Mouse (Mus musculus): ENCODE measurements around the gene Smpd1. TPM values are rescaled to one million over a fixed set of nuclear protein-coding genes. Genes with fewer than 3 reads are reported as not detected.
A peak's percentile ranks its signal among the peaks of the same experiment; 100 is the strongest.

Smpd1 gene
- polyA plus RNA-seq (2014; fragmentation: Nextera tagmentation; extraction: Ambion mirVana): 95.9 and 106 TPM in 2 replicates

DNA sequence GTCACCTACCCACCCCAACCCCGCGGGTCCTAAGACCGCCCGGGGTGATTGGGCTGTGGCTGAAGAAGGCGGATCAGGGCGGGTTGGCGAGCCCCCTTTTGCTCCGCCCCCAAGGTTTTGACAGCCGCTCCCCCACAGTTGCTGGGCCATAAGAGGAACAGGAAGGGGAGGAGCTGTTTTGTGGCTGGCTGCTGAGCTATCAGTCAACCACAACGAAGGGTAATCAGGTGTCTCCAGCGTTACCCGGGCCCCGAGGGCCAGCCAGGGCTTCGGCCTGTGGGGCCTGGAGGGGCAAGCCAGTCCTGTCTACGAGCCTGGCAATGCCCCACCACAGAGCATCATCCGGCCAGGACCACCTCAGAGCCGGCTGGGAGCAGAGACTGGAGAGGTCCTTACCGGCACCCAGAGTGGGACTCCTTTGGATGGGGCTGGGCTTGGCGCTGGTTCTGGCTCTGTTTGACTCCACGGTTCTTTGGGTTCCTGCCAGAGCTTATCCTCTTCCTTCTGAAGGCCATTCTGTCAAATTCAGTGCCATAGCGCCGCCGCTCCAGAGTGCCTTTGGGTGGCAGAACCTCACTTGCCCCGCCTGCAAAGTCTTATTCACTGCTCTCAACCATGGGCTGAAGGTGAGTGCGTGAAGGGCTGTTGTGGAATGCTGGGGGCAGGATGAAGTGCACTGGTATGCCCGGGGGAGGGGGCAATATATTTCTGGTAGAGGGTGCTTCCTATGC, at the start of gene Smpd1:
Gene Smpd1 (plus strand): TSS at position 149 of the 731 bp plus-strand sequence.
- ATAC-seq (ENCODE audit: low FRiP score): peak; percentile 93
- Histone ChIP-seq H3K9ac (peak within 1 kb of the TSS; percentile 82), H3K4me2 (replicated peaks) (peak within 1 kb of the TSS; percentile 80), H3K27ac (peak within 1 kb of the TSS; percentile 81), H3K36me3 (replicated peaks; ENCODE audit: control insufficient read depth, insufficient read depth) (peaks cover 26% of the 10 kb centered on the region), H3K9me3 (ENCODE audit: control insufficient read depth, low read length) (no peaks in the 10 kb centered on the region), H3K27me3 (ENCODE audit: control insufficient read depth, insufficient read depth, low read length) (no peaks in the 10 kb centered on the region), H3K4me3 (replicated peaks; ENCODE audit: low read length) (peak within 1 kb of the TSS; percentile 67), H3K4me1 (replicated peaks; ENCODE audit: control insufficient read depth, insufficient read depth, low read length) (peaks cover 15% of the 10 kb centered on the region)
- WGBS: 3% methylated on average over 26 of the region's 26 CpGs
- DNase-seq (ENCODE audit: low spot score): peak; percentile 86

DNA sequence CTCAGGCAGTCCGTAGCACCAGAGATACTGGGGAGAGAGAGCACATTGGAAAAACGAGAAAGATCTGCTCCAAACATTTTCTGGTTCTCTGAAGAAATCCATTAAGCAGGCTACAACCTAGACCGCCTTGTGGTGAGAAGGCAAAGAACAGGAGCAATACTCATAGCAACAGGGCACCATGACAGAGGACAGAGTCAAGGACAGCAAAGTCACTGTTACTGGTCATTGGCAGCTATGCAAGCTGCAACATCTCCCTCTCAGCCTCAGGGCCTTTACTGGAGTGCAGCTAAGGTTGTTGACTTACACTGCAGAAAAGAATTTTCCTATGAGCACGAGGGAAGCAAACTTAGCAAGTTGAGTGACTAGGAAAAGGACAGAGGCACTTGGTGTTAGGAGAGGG, 46.9 kb upstream of the Smpd1 start:
- Histone ChIP-seq H3K27me3 (ENCODE audit: control insufficient read depth, insufficient read depth, low read length) (no peaks in the 10 kb centered on the region), H3K9ac (no peak overlapping the region), H3K9me3 (ENCODE audit: control insufficient read depth, low read length) (no peaks in the 10 kb centered on the region), H3K4me2 (replicated peaks) (no peak overlapping the region), H3K4me1 (replicated peaks; ENCODE audit: control insufficient read depth, insufficient read depth, low read length) (no peaks in the 10 kb centered on the region), H3K27ac (no peak overlapping the region), H3K36me3 (replicated peaks; ENCODE audit: control insufficient read depth, insufficient read depth) (no peaks in the 10 kb centered on the region), H3K4me3 (replicated peaks; ENCODE audit: low read length) (no peak overlapping the region)
- ATAC-seq (ENCODE audit: low FRiP score) (no peak), DNase-seq (ENCODE audit: low spot score) (no peak)
- 76% methylated on average over 4 of the region's 4 CpGs for WGBS

GRCm38 (mm10) chr7:105510143-105510542, 44.0 kb upstream of the Smpd1 start:
- DNase-seq (ENCODE audit: low spot score) (no peak), ATAC-seq (ENCODE audit: low FRiP score) (no peak)
- Histone ChIP-seq H3K4me1 (replicated peaks; ENCODE audit: control insufficient read depth, insufficient read depth, low read length) (peaks cover 17% of the 10 kb centered on the region), H3K36me3 (replicated peaks; ENCODE audit: control insufficient read depth, insufficient read depth) (no peaks in the 10 kb centered on the region), H3K27ac (no peak overlapping the region), H3K9ac (no peak overlapping the region), H3K9me3 (ENCODE audit: control insufficient read depth, low read length) (no peaks in the 10 kb centered on the region), H3K27me3 (ENCODE audit: control insufficient read depth, insufficient read depth, low read length) (no peaks in the 10 kb centered on the region), H3K4me3 (replicated peaks; ENCODE audit: low read length) (no peak overlapping the region), H3K4me2 (replicated peaks) (no peak overlapping the region)
- 85% methylated on average over 5 of the region's 5 CpGs for WGBS

DNA sequence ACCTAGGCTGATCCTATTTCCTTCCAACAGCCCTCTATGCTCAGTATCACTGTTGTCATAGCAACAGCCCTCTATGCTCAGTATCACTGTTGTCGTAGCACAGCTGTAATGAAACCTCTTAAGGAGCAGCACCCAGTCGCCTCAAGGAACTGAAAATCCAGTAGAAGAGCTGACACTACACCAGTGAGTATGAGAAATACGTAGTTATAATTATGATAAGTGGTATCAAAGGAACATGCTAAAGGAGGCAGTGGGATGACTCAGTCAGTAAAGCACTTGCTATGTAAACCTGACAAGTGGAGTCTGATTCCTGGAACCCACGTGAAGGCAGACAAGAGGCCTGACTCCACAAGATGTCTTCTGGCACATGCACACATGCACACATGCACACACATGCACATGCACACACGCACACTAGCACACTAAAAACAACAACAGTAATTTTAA, 40.3 kb upstream of the Smpd1 start:
- no peaks in the 10 kb centered on the region for H3K36me3 ChIP-seq (replicated peaks; ENCODE audit: control insufficient read depth, insufficient read depth)
- no peak overlapping the region for H3K9ac ChIP-seq
- no peaks in the 10 kb centered on the region for H3K27me3 ChIP-seq (ENCODE audit: control insufficient read depth, insufficient read depth, low read length)
- peak; percentile 80 for ATAC-seq (ENCODE audit: low FRiP score)
- WGBS: 40% methylated on average over 5 of the region's 5 CpGs
- peak; percentile 59 for DNase-seq (ENCODE audit: low spot score)
- H3K4me2 ChIP-seq (replicated peaks): no peak overlapping the region
- peaks cover 18% of the 10 kb centered on the region for H3K4me1 ChIP-seq (replicated peaks; ENCODE audit: control insufficient read depth, insufficient read depth, low read length)
- no peaks in the 10 kb centered on the region for H3K9me3 ChIP-seq (ENCODE audit: control insufficient read depth, low read length)
- peak overlapping the region; percentile 70 for H3K27ac ChIP-seq
- H3K4me3 ChIP-seq (replicated peaks; ENCODE audit: low read length): no peak overlapping the region

- no peak overlapping the region for H3K4me3 ChIP-seq (replicated peaks; ENCODE audit: low read length)
- peak; percentile 33 for DNase-seq (ENCODE audit: low spot score)
- H3K9ac ChIP-seq: no peak overlapping the region
- H3K36me3 ChIP-seq (replicated peaks; ENCODE audit: control insufficient read depth, insufficient read depth): no peaks in the 10 kb centered on the region
- peak; percentile 21 for ATAC-seq (ENCODE audit: low FRiP score)
- WGBS: 45% methylated on average over 5 of the region's 5 CpGs
- no peak overlapping the region for H3K4me2 ChIP-seq (replicated peaks)
- no peaks in the 10 kb centered on the region for H3K9me3 ChIP-seq (ENCODE audit: control insufficient read depth, low read length)
- H3K4me1 ChIP-seq (replicated peaks; ENCODE audit: control insufficient read depth, insufficient read depth, low read length): peaks cover 18% of the 10 kb centered on the region
- no peaks in the 10 kb centered on the region for H3K27me3 ChIP-seq (ENCODE audit: control insufficient read depth, insufficient read depth, low read length)
- H3K27ac ChIP-seq: no peak overlapping the region
Measured at GRCm38 (mm10) chr7:105514561-105514960, 39.6 kb upstream of the Smpd1 start.

GRCm38 (mm10) chr7:105515178-105515577, 39.0 kb upstream of the Smpd1 start:
- H3K27ac ChIP-seq: no peak overlapping the region
- no peak overlapping the region for H3K4me3 ChIP-seq (replicated peaks; ENCODE audit: low read length)
- H3K9ac ChIP-seq: no peak overlapping the region
- WGBS: 11% methylated on average over 5 of the region's 5 CpGs
- DNase-seq (ENCODE audit: low spot score) (peak; percentile 81), ATAC-seq (ENCODE audit: low FRiP score) (peak; percentile 40)
- H3K9me3 ChIP-seq (ENCODE audit: control insufficient read depth, low read length): no peaks in the 10 kb centered on the region
- H3K4me2 ChIP-seq (replicated peaks): no peak overlapping the region
- peaks cover 18% of the 10 kb centered on the region for H3K4me1 ChIP-seq (replicated peaks; ENCODE audit: control insufficient read depth, insufficient read depth, low read length)
- no peaks in the 10 kb centered on the region for H3K36me3 ChIP-seq (replicated peaks; ENCODE audit: control insufficient read depth, insufficient read depth)
- no peaks in the 10 kb centered on the region for H3K27me3 ChIP-seq (ENCODE audit: control insufficient read depth, insufficient read depth, low read length)

GRCm38 (mm10) chr7:105516669-105517360, 37.3 kb upstream of the Smpd1 start:
- Histone ChIP-seq H3K4me1 (replicated peaks; ENCODE audit: control insufficient read depth, insufficient read depth, low read length) (peaks cover 18% of the 10 kb centered on the region), H3K9me3 (ENCODE audit: control insufficient read depth, low read length) (no peaks in the 10 kb centered on the region), H3K27me3 (ENCODE audit: control insufficient read depth, insufficient read depth, low read length) (no peaks in the 10 kb centered on the region), H3K27ac (no peak overlapping the region), H3K4me3 (replicated peaks; ENCODE audit: low read length) (no peak overlapping the region), H3K36me3 (replicated peaks; ENCODE audit: control insufficient read depth, insufficient read depth) (no peaks in the 10 kb centered on the region), H3K9ac (no peak overlapping the region), H3K4me2 (replicated peaks) (no peak overlapping the region)
- ATAC-seq (ENCODE audit: low FRiP score): no peak
- no peak for DNase-seq (ENCODE audit: low spot score)
- WGBS: 39% methylated on average over 9 of the region's 9 CpGs

- WGBS: 75% methylated on average over 11 of the region's 11 CpGs
- DNase-seq (ENCODE audit: low spot score): no peak
- H3K36me3 ChIP-seq (replicated peaks; ENCODE audit: control insufficient read depth, insufficient read depth): no peaks in the 10 kb centered on the region
Measured at GRCm38 (mm10) chr7:105519336-105519735, 34.8 kb upstream of the Smpd1 start.

DNA sequence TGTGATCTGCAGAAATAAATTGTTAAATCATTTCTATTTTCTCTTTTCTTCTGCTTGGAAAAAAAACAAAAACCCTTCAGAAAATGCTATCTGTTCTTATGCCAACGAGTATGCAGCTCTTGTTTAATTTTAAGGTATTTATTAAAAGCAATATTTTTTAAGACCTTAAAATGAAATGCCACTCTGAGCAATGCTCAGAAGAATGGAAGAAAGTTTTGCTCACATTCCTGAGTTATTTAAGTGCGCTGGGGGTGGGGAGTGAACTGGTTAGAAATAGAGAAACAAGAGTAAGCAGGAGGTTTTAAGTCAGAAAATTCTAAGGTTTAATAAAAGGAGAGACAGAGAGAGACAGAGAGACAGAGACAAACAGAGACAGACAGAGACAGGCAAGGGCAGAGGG, 34.4 kb upstream of the Smpd1 start:
- DNase-seq (ENCODE audit: low spot score): no peak
- Histone ChIP-seq H3K27me3 (ENCODE audit: control insufficient read depth, insufficient read depth, low read length) (no peaks in the 10 kb centered on the region), H3K36me3 (replicated peaks; ENCODE audit: control insufficient read depth, insufficient read depth) (no peaks in the 10 kb centered on the region), H3K4me1 (replicated peaks; ENCODE audit: control insufficient read depth, insufficient read depth, low read length) (peaks cover 4% of the 10 kb centered on the region; the same call in 1 of the 2 replicates), H3K4me2 (replicated peaks) (no peak overlapping the region), H3K27ac (no peak overlapping the region), H3K9ac (no peak overlapping the region), H3K4me3 (replicated peaks; ENCODE audit: low read length) (no peak overlapping the region), H3K9me3 (ENCODE audit: control insufficient read depth, low read length) (no peaks in the 10 kb centered on the region)
- WGBS: 84% methylated on average over 2 of the region's 2 CpGs
- no peak for ATAC-seq (ENCODE audit: low FRiP score)

More at GRCm38 (mm10) chr7:105519336-105519735, 34.8 kb upstream of the Smpd1 start:
- H3K9ac ChIP-seq: no peak overlapping the region
- H3K27me3 ChIP-seq (ENCODE audit: control insufficient read depth, insufficient read depth, low read length): no peaks in the 10 kb centered on the region
- no peaks in the 10 kb centered on the region for H3K9me3 ChIP-seq (ENCODE audit: control insufficient read depth, low read length)
- H3K4me3 ChIP-seq (replicated peaks; ENCODE audit: low read length): no peak overlapping the region
- H3K4me1 ChIP-seq (replicated peaks; ENCODE audit: control insufficient read depth, insufficient read depth, low read length): peaks cover 8% of the 10 kb centered on the region
- H3K4me2 ChIP-seq (replicated peaks): no peak overlapping the region
- no peak overlapping the region for H3K27ac ChIP-seq
- no peak for ATAC-seq (ENCODE audit: low FRiP score)
